Mouse (Mus musculus) liver, embryonic 14.5 days (tissue): ENCODE measurements around the gene Agbl1. TPM values are rescaled to one million over a fixed set of nuclear protein-coding genes. Genes with fewer than 3 reads are reported as not detected.

ENCODE experiments used
- ATAC-seq: fragments of 200-750 bp; cut with Nextera tagmentation; 2 replicates; pipeline ENCODE4 v1.8.0; 2017; ENCODE audit warnings: moderate number of reproducible peaks, mild to moderate bottlenecking, moderate library complexity; ENCODE audit not compliant: insufficient read depth
- DNase-seq, 3 experiments: peaks; one replicate each; pipeline ENCODE4 v3.0.0-alpha.2; 2012 to 2013; ENCODE audit warnings: low read depth in 3 of 3, low spot score in 3 of 3
- H3K27ac ChIP-seq: fragments of 300-500 bp; sonication (generic); 2 replicates; pipeline ENCODE4 v1.5.1; 2014; ENCODE audit warnings: moderate library complexity, mild to moderate bottlenecking, control low read depth, inconsistent platforms
- H3K27me3 ChIP-seq: fragments of 300-500 bp; sonication (generic); 2 replicates; pipeline ENCODE4 v1.6.1; 2014; ENCODE audit warnings: mild to moderate bottlenecking, low read length, moderate library complexity; ENCODE audit not compliant: control insufficient read depth, insufficient read depth
- H3K36me3 ChIP-seq: fragments of 300-500 bp; sonication (generic); replicated peaks from 2 replicates; pipeline ENCODE4 v1.6.1; 2014; ENCODE audit warnings: low read depth; ENCODE audit not compliant: control insufficient read depth, insufficient read depth
- H3K4me1 ChIP-seq, 2 experiments: fragments of 200-500 bp in 1 of 2; fragments of 300-500 bp in 1 of 2; sonication (generic) in 1 of 2; replicated peaks; 2 replicates each; pipeline ENCODE4 v1.6.1; 2012 to 2014; ENCODE audit warnings: antibody characterized with exemption in 1 of 2, inconsistent platforms in 1 of 2, low read length in 1 of 2; ENCODE audit not compliant: control insufficient read depth in 2 of 2, insufficient read depth in 2 of 2
- H3K4me2 ChIP-seq: fragments of 300-500 bp; sonication (generic); 2 replicates; pipeline ENCODE4 v1.6.1; 2014; ENCODE audit warnings: low read depth, mild to moderate bottlenecking, control low read depth, moderate library complexity
- H3K4me3 ChIP-seq, 2 experiments: fragments of 200-500 bp in 1 of 2; fragments of 300-500 bp in 1 of 2; sonication (generic) in 1 of 2; 2 replicates each; pipeline ENCODE4 v1.5.1; 2012 to 2014; ENCODE audit warnings: low read depth in 2 of 2, low read length in 2 of 2, mild to moderate bottlenecking in 2 of 2, control low read depth in 1 of 2, inconsistent platforms in 1 of 2, moderate library complexity in 1 of 2; ENCODE audit not compliant: insufficient read depth in 1 of 2
- H3K9ac ChIP-seq: fragments of 300-500 bp; sonication (generic); replicated peaks from 2 replicates; pipeline ENCODE4 v1.6.1; 2014; ENCODE audit warnings: mild to moderate bottlenecking, control low read depth, moderate library complexity
- H3K9me3 ChIP-seq: fragments of 300-500 bp; sonication (generic); 2 replicates; pipeline ENCODE4 v1.6.1; 2016; ENCODE audit warnings: low read length, mixed read lengths; ENCODE audit not compliant: control insufficient read depth
- CTCF ChIP-seq: IDR thresholded peaks from 2 replicates; pipeline ENCODE4 v1.5.1; 2016; ENCODE audit warnings: antibody characterized with exemption, low read depth, control low read depth
- EP300 ChIP-seq: IDR thresholded peaks from 2 replicates; pipeline ENCODE4 v1.6.1; 2016; ENCODE audit warnings: antibody characterized with exemption, low read depth
- WGBS: fragments of 180-500 bp; shearing (Covaris S2); extraction: QIAGEN DNeasy Blood & Tissue Kit; methylation state at CpG from one replicate; pipeline ENCODE4 v1.1.7; 2014; ENCODE audit not compliant: insufficient replicate concordance; 5-methylcytosine and 5-hydroxymethylcytosine counted together
- polyA plus RNA-seq, 2 experiments: library from polyadenylated mRNA; depleted of rRNA in 1 of 2; stranded (reverse) in 1 of 2; unstranded in 1 of 2; fragments of >200 nt; fragmentation: Nextera tagmentation in 1 of 2; extraction: Ambion mirVana in 1 of 2; gene quantifications; 2 replicates each; pipeline versions ENCODE4 v1.2.1 to v1.2.3; 2012 to 2014

Agbl1 gene
- polyA plus RNA-seq, 2 experiments: not detected

GRCm38 (mm10) chr7:76438988-76439387 lies 209.3 kb downstream of the Agbl1 start:
- H3K27ac ChIP-seq: no peak overlapping the region
- ATAC-seq: no peak
- 60% methylated on average over 4 of the region's 4 CpGs for WGBS

GRCm38 (mm10) chr7:76462361-76463001 lies 232.8 kb downstream of the Agbl1 start:
- no peak overlapping the region for H3K4me3 ChIP-seq
- no peaks in the 10 kb centered on the region for H3K4me1 ChIP-seq
- H3K36me3 ChIP-seq: no peaks in the 10 kb centered on the region
- no peak overlapping the region for H3K27ac ChIP-seq
- H3K4me2 ChIP-seq: no peak overlapping the region
- H3K9ac ChIP-seq: no peak overlapping the region
- H3K27me3 ChIP-seq: no peaks in the 10 kb centered on the region
- ATAC-seq (no peak), DNase-seq (no peak)
- TF ChIP-seq EP300: no peak
- no peaks in the 10 kb centered on the region for H3K9me3 ChIP-seq
- 30% methylated on average over 5 of the region's 5 CpGs for WGBS

More at GRCm38 (mm10) chr7:76438988-76439387, 209.3 kb downstream of the Agbl1 start:
- TF ChIP-seq EP300: no peak
- TF ChIP-seq CTCF: no peak
- Histone ChIP-seq H3K4me3 (no peak overlapping the region), H3K36me3 (no peaks in the 10 kb centered on the region), H3K4me2 (no peak overlapping the region), H3K9me3 (no peaks in the 10 kb centered on the region), H3K4me1 (no peaks in the 10 kb centered on the region), H3K27me3 (no peaks in the 10 kb centered on the region), H3K9ac (no peak overlapping the region)
- DNase-seq: no peak

- no peaks in the 10 kb centered on the region for H3K36me3 ChIP-seq
- no peak overlapping the region for H3K4me2 ChIP-seq
- no peaks in the 10 kb centered on the region for H3K4me1 ChIP-seq
- no peaks in the 10 kb centered on the region for H3K27me3 ChIP-seq
- no peak for DNase-seq
- TF ChIP-seq EP300 (no peak), CTCF (no peak)
- 38% methylated on average over 2 of the region's 2 CpGs for WGBS
- H3K27ac ChIP-seq: no peak overlapping the region
- ATAC-seq: no peak
- no peaks in the 10 kb centered on the region for H3K9me3 ChIP-seq
- H3K4me3 ChIP-seq: no peak overlapping the region
- H3K9ac ChIP-seq: no peak overlapping the region
Observed at GRCm38 (mm10) chr7:76466427-76466826, 236.7 kb downstream of the Agbl1 start.

GRCm38 (mm10) chr7:76474233-76474632 lies 244.5 kb downstream of the Agbl1 start:
- no peak overlapping the region for H3K4me3 ChIP-seq
- DNase-seq (no peak), ATAC-seq (no peak)
- no peaks in the 10 kb centered on the region for H3K27me3 ChIP-seq
- H3K36me3 ChIP-seq: no peaks in the 10 kb centered on the region
- H3K4me1 ChIP-seq: no peaks in the 10 kb centered on the region
- H3K9ac ChIP-seq: no peak overlapping the region
- H3K4me2 ChIP-seq: no peak overlapping the region
- H3K27ac ChIP-seq: no peak overlapping the region
- TF ChIP-seq EP300 (no peak), CTCF (no peak)
- no peaks in the 10 kb centered on the region for H3K9me3 ChIP-seq
- WGBS: 34% methylated on average over 6 of the region's 6 CpGs

- Histone ChIP-seq H3K4me2 (no peak overlapping the region), H3K27ac (no peak overlapping the region), H3K4me1 (no peaks in the 10 kb centered on the region), H3K9me3 (no peaks in the 10 kb centered on the region), H3K9ac (no peak overlapping the region), H3K4me3 (no peak overlapping the region), H3K36me3 (no peaks in the 10 kb centered on the region), H3K27me3 (no peaks in the 10 kb centered on the region)
- 61% methylated on average over 2 of the region's 2 CpGs for WGBS
- TF ChIP-seq CTCF (no peak), EP300 (no peak)
- DNase-seq (no peak), ATAC-seq (no peak)
Observed at GRCm38 (mm10) chr7:76485546-76485945, 255.9 kb downstream of the Agbl1 start.
